Mouse (Mus musculus): Measurements from ENCODE around the gene Ss18l1. TPM values are rescaled to one million over a fixed set of nuclear protein-coding genes. Genes with fewer than 3 reads are reported as not detected.

Gene Ss18l1
- polyA plus RNA-seq (2015; fragmentation: Nextera tagmentation; extraction: Ambion mirVana), result 4.2 and 4.3 TPM in 2 replicates

GRCm38 (mm10) chr2:180042256-180042857, at the start of gene Ss18l1, which contains the start of gene Psma7:
Gene Ss18l1 (plus strand): TSS chr2:180042509.
Gene Psma7 (minus strand): TSS chr2:180042433.
- Histone ChIP-seq H3K4me1 (ENCODE audit: control insufficient read depth, insufficient read depth, low read length) (peaks cover 20% of the 10 kb centered on the region), H3K36me3 (ENCODE audit: control insufficient read depth, insufficient read depth, low read length) (no peaks in the 10 kb centered on the region; the same call in 1 of the 2 replicates), H3K9me3 (replicated peaks; ENCODE audit: control insufficient read depth, low read length) (no peaks in the 10 kb centered on the region), H3K9ac (ENCODE audit: low read length) (peak within 1 kb of the TSS; percentile 92), H3K27ac (ENCODE audit: low read length) (peak within 1 kb of the TSS; percentile 92), H3K4me2 (ENCODE audit: low read depth, low read length) (peak within 1 kb of the TSS; percentile 89), H3K27me3 (ENCODE audit: control insufficient read depth, insufficient read depth, low read length) (no peaks in the 10 kb centered on the region), H3K4me3 (replicated peaks; ENCODE audit: low read length) (peak within 1 kb of the TSS; percentile 99)
- peak; percentile 96 for ATAC-seq (ENCODE audit: insufficient read depth, low FRiP score)
- WGBS, result under 1% methylated on average over 78 of the region's 78 CpGs

GRCm38 (mm10) chr2:179993071-179993470, 49.2 kb upstream of the Ss18l1 start:
- Histone ChIP-seq H3K4me2 (ENCODE audit: low read depth, low read length) (no peak overlapping the region), H3K27me3 (ENCODE audit: control insufficient read depth, insufficient read depth, low read length) (no peaks in the 10 kb centered on the region), H3K36me3 (ENCODE audit: control insufficient read depth, insufficient read depth, low read length) (no peaks in the 10 kb centered on the region), H3K27ac (ENCODE audit: low read length) (no peak overlapping the region), H3K9me3 (replicated peaks; ENCODE audit: control insufficient read depth, low read length) (no peaks in the 10 kb centered on the region), H3K9ac (ENCODE audit: low read length) (no peak overlapping the region), H3K4me1 (ENCODE audit: control insufficient read depth, insufficient read depth, low read length) (no peaks in the 10 kb centered on the region), H3K4me3 (replicated peaks; ENCODE audit: low read length) (no peak overlapping the region)
- no peak for ATAC-seq (ENCODE audit: insufficient read depth, low FRiP score)
- WGBS, result 80% methylated on average over 5 of the region's 5 CpGs

GRCm38 (mm10) chr2:179998431-179998830, 43.9 kb upstream of the Ss18l1 start:
- Histone ChIP-seq H3K27ac (ENCODE audit: low read length) (no peak overlapping the region), H3K9ac (ENCODE audit: low read length) (no peak overlapping the region), H3K9me3 (replicated peaks; ENCODE audit: control insufficient read depth, low read length) (no peaks in the 10 kb centered on the region), H3K4me1 (ENCODE audit: control insufficient read depth, insufficient read depth, low read length) (no peaks in the 10 kb centered on the region), H3K4me2 (ENCODE audit: low read depth, low read length) (no peak overlapping the region), H3K4me3 (replicated peaks; ENCODE audit: low read length) (no peak overlapping the region), H3K27me3 (ENCODE audit: control insufficient read depth, insufficient read depth, low read length) (no peaks in the 10 kb centered on the region), H3K36me3 (ENCODE audit: control insufficient read depth, insufficient read depth, low read length) (no peaks in the 10 kb centered on the region)
- WGBS, result 64% methylated on average over 4 of the region's 4 CpGs
- no peak for ATAC-seq (ENCODE audit: insufficient read depth, low FRiP score)

GRCm38 (mm10) chr2:180001635-180002034, 40.7 kb upstream of the Ss18l1 start:
- Histone ChIP-seq H3K4me3 (replicated peaks; ENCODE audit: low read length) (no peak overlapping the region), H3K36me3 (ENCODE audit: control insufficient read depth, insufficient read depth, low read length) (no peaks in the 10 kb centered on the region), H3K27me3 (ENCODE audit: control insufficient read depth, insufficient read depth, low read length) (no peaks in the 10 kb centered on the region), H3K9me3 (replicated peaks; ENCODE audit: control insufficient read depth, low read length) (no peaks in the 10 kb centered on the region), H3K4me1 (ENCODE audit: control insufficient read depth, insufficient read depth, low read length) (no peaks in the 10 kb centered on the region), H3K27ac (ENCODE audit: low read length) (no peak overlapping the region), H3K9ac (ENCODE audit: low read length) (no peak overlapping the region), H3K4me2 (ENCODE audit: low read depth, low read length) (no peak overlapping the region)
- no peak for ATAC-seq (ENCODE audit: insufficient read depth, low FRiP score)
- 81% methylated on average over 9 of the region's 9 CpGs for WGBS

GRCm38 (mm10) chr2:180005656-180006351, 36.5 kb upstream of the Ss18l1 start:
- 58% methylated on average over 5 of the region's 5 CpGs for whole genome bisulfite sequencing
- Histone ChIP-seq H3K36me3 (ENCODE audit: control insufficient read depth, insufficient read depth, low read length) (no peaks in the 10 kb centered on the region), H3K4me2 (ENCODE audit: low read depth, low read length) (no peak overlapping the region), H3K4me1 (ENCODE audit: control insufficient read depth, insufficient read depth, low read length) (no peaks in the 10 kb centered on the region), H3K27me3 (ENCODE audit: control insufficient read depth, insufficient read depth, low read length) (no peaks in the 10 kb centered on the region), H3K9me3 (replicated peaks; ENCODE audit: control insufficient read depth, low read length) (no peaks in the 10 kb centered on the region), H3K4me3 (replicated peaks; ENCODE audit: low read length) (no peak overlapping the region), H3K27ac (ENCODE audit: low read length) (no peak overlapping the region), H3K9ac (ENCODE audit: low read length) (no peak overlapping the region)
- no peak for ATAC-seq (ENCODE audit: insufficient read depth, low FRiP score)

- Histone ChIP-seq H3K4me3 (replicated peaks; ENCODE audit: low read length) (no peak overlapping the region), H3K9me3 (replicated peaks; ENCODE audit: control insufficient read depth, low read length) (no peaks in the 10 kb centered on the region), H3K27ac (ENCODE audit: low read length) (peak overlapping the region; percentile 1; the same call in 1 of the 2 replicates), H3K4me1 (ENCODE audit: control insufficient read depth, insufficient read depth, low read length) (no peaks in the 10 kb centered on the region), H3K36me3 (ENCODE audit: control insufficient read depth, insufficient read depth, low read length) (no peaks in the 10 kb centered on the region), H3K27me3 (ENCODE audit: control insufficient read depth, insufficient read depth, low read length) (no peaks in the 10 kb centered on the region), H3K4me2 (ENCODE audit: low read depth, low read length) (0 out of 2 replicates have a peak overlapping the region, but pooled peaks have one; percentile 2), H3K9ac (ENCODE audit: low read length) (no peak overlapping the region)
- WGBS, result 35% methylated on average over 9 of the region's 9 CpGs
- peak; percentile 77 for ATAC-seq (ENCODE audit: insufficient read depth, low FRiP score)
These were observed 35.8 kb upstream of the Ss18l1 start for GRCm38 (mm10) chr2:180006352-180007017.

GRCm38 (mm10) chr2:180010686-180011085, 31.6 kb upstream of the Ss18l1 start:
- H3K9ac ChIP-seq (ENCODE audit: low read length), result no peak overlapping the region
- WGBS, result 93% methylated on average over 7 of the region's 7 CpGs

GRCm38 (mm10) chr2:180011370-180011769, 30.9 kb upstream of the Ss18l1 start:
- no peak overlapping the region for H3K9ac ChIP-seq (ENCODE audit: low read length)
- H3K9me3 ChIP-seq (replicated peaks; ENCODE audit: control insufficient read depth, low read length), result no peaks in the 10 kb centered on the region
- no peak overlapping the region for H3K4me3 ChIP-seq (replicated peaks; ENCODE audit: low read length)
- peaks cover 2% of the 10 kb centered on the region; the same call in 1 of the 2 replicates for H3K4me1 ChIP-seq (ENCODE audit: control insufficient read depth, insufficient read depth, low read length)
- no peaks in the 10 kb centered on the region for H3K27me3 ChIP-seq (ENCODE audit: control insufficient read depth, insufficient read depth, low read length)
- no peaks in the 10 kb centered on the region for H3K36me3 ChIP-seq (ENCODE audit: control insufficient read depth, insufficient read depth, low read length)
- no peak overlapping the region for H3K27ac ChIP-seq (ENCODE audit: low read length)
- 78% methylated on average over 6 of the region's 6 CpGs for WGBS
- no peak overlapping the region for H3K4me2 ChIP-seq (ENCODE audit: low read depth, low read length)
- no peak for ATAC-seq (ENCODE audit: insufficient read depth, low FRiP score)

More at GRCm38 (mm10) chr2:180010686-180011085, 31.6 kb upstream of the Ss18l1 start:
- Histone ChIP-seq H3K36me3 (ENCODE audit: control insufficient read depth, insufficient read depth, low read length) (no peaks in the 10 kb centered on the region), H3K4me1 (ENCODE audit: control insufficient read depth, insufficient read depth, low read length) (no peaks in the 10 kb centered on the region), H3K9me3 (replicated peaks; ENCODE audit: control insufficient read depth, low read length) (no peaks in the 10 kb centered on the region), H3K27ac (ENCODE audit: low read length) (no peak overlapping the region), H3K27me3 (ENCODE audit: control insufficient read depth, insufficient read depth, low read length) (no peaks in the 10 kb centered on the region), H3K4me2 (ENCODE audit: low read depth, low read length) (no peak overlapping the region), H3K4me3 (replicated peaks; ENCODE audit: low read length) (no peak overlapping the region)
- no peak for ATAC-seq (ENCODE audit: insufficient read depth, low FRiP score)

GRCm38 (mm10) chr2:180013686-180014085, 28.6 kb upstream of the Ss18l1 start:
- H3K36me3 ChIP-seq (ENCODE audit: control insufficient read depth, insufficient read depth, low read length), result no peaks in the 10 kb centered on the region
- H3K9me3 ChIP-seq (replicated peaks; ENCODE audit: control insufficient read depth, low read length), result no peaks in the 10 kb centered on the region
- no peak overlapping the region for H3K27ac ChIP-seq (ENCODE audit: low read length)
- peaks cover 14% of the 10 kb centered on the region for H3K4me1 ChIP-seq (ENCODE audit: control insufficient read depth, insufficient read depth, low read length)
- ATAC-seq (ENCODE audit: insufficient read depth, low FRiP score), result no peak
- no peaks in the 10 kb centered on the region for H3K27me3 ChIP-seq (ENCODE audit: control insufficient read depth, insufficient read depth, low read length)
- WGBS, result 88% methylated on average over 7 of the region's 7 CpGs
- H3K4me2 ChIP-seq (ENCODE audit: low read depth, low read length), result no peak overlapping the region
- H3K4me3 ChIP-seq (replicated peaks; ENCODE audit: low read length), result no peak overlapping the region
- H3K9ac ChIP-seq (ENCODE audit: low read length), result no peak overlapping the region
